Mouse (Mus musculus): Measurements from ENCODE around the gene Creg2.

GRCm38 (mm10) chr1:39651241-39651548 lies at the start of gene Creg2:
- TF ChIP-seq CTCF (IDR thresholded peaks at IDR 0.05) (no peak), EP300 (IDR thresholded peaks at IDR 0.05) (no peak)

All from lung, postnatal 0 days (tissue).